Mouse (Mus musculus): ENCODE measurements around the gene Jarid2. TPM values are rescaled to one million over a fixed set of nuclear protein-coding genes. Genes with fewer than 3 reads are reported as not detected.

Jarid2 gene
- polyA plus RNA-seq, 1 experiment from 2014 or later: 33.3 TPM

DNA sequence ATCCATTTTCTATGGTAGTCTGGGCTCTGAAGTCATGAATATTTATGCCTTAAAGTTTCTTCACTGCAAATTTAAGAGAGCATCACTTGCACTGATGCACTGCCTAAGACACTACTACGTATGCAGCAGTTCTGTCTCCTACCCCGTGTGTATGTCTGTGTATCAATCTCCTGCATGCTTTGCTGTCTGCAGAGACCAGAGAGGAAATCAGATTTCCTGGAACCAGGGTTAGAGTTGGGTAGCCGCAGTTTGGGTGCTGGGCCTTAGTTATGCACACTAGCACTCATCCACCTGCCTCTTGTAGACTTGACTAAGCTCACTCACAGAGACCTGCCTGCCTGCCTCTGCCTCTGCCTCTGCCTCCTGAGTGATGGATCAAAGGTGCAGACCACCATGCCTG, 33.8 kb downstream of the Jarid2 start:
- Histone ChIP-seq H3K4me1 (0 out of 2 replicates have a peak, but pooled peaks cover 7% of the 10 kb centered on the region), H3K4me3 (no peak overlapping the region), H3K27me3 (no peaks in the 10 kb centered on the region), H3K36me3 (no peaks in the 10 kb centered on the region), H3K9me3 (no peaks in the 10 kb centered on the region), H3K4me2 (no peak overlapping the region), H3K9ac (no peak overlapping the region), H3K27ac (no peak overlapping the region)
- 84% methylated on average over 3 of the region's 3 CpGs for WGBS
- ATAC-seq (ENCODE audit: insufficient number of reproducible peaks, low FRiP score, low TSS enrichment, low read depth): no peak

- no peaks in the 10 kb centered on the region for H3K27me3 ChIP-seq
- ATAC-seq (ENCODE audit: insufficient number of reproducible peaks, low FRiP score, low TSS enrichment, low read depth): no peak
- H3K4me2 ChIP-seq: no peak overlapping the region
- peaks cover 3% of the 10 kb centered on the region; the same call in 1 of the 2 replicates for H3K4me1 ChIP-seq
- H3K9me3 ChIP-seq: no peaks in the 10 kb centered on the region
- H3K9ac ChIP-seq: no peak overlapping the region
- no peak overlapping the region for H3K4me3 ChIP-seq
- H3K36me3 ChIP-seq: no peaks in the 10 kb centered on the region
- no peak overlapping the region for H3K27ac ChIP-seq
- 74% methylated on average over 6 of the region's 6 CpGs for WGBS
Observed at GRCm38 (mm10) chr13:44767751-44768150, 38.5 kb downstream of the Jarid2 start.

- Histone ChIP-seq H3K27ac (no peak overlapping the region), H3K9me3 (no peaks in the 10 kb centered on the region), H3K4me3 (no peak overlapping the region), H3K36me3 (no peaks in the 10 kb centered on the region), H3K27me3 (no peaks in the 10 kb centered on the region), H3K4me2 (no peak overlapping the region), H3K9ac (no peak overlapping the region), H3K4me1 (peaks cover 2% of the 10 kb centered on the region; the same call in 1 of the 2 replicates)
- ATAC-seq (ENCODE audit: insufficient number of reproducible peaks, low FRiP score, low TSS enrichment, low read depth): no peak
- WGBS: 67% methylated on average over 5 of the region's 5 CpGs
Observed at GRCm38 (mm10) chr13:44770808-44771605, 41.7 kb downstream of the Jarid2 start.

DNA sequence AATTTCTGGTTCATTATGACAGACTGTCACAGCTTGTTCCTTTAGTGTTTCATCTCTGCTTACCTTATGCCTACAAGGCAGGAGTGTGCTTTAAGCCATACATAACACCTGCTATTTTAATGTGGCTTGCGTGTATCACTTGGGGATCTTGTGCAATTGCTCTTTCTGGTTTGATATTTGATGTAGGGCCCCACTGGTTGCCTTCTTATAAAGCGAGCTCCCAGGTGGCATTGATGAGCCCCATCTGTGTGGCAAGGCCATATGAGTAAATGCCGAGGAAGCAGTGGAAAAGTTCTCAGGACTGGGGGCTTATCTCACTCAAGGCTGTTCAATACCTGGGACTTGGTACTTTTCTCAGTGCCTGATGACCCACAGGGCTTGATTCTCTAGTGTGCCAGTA, 43.5 kb downstream of the Jarid2 start:
- no peak for ATAC-seq (ENCODE audit: insufficient number of reproducible peaks, low FRiP score, low TSS enrichment, low read depth)
- H3K27me3 ChIP-seq: no peaks in the 10 kb centered on the region
- H3K4me3 ChIP-seq: no peak overlapping the region
- H3K4me1 ChIP-seq: peaks cover 2% of the 10 kb centered on the region; the same call in 1 of the 2 replicates
- H3K27ac ChIP-seq: no peak overlapping the region
- no peaks in the 10 kb centered on the region for H3K9me3 ChIP-seq
- 74% methylated on average over 3 of the region's 3 CpGs for WGBS
- no peak overlapping the region for H3K9ac ChIP-seq
- H3K36me3 ChIP-seq: no peaks in the 10 kb centered on the region
- H3K4me2 ChIP-seq: no peak overlapping the region

DNA sequence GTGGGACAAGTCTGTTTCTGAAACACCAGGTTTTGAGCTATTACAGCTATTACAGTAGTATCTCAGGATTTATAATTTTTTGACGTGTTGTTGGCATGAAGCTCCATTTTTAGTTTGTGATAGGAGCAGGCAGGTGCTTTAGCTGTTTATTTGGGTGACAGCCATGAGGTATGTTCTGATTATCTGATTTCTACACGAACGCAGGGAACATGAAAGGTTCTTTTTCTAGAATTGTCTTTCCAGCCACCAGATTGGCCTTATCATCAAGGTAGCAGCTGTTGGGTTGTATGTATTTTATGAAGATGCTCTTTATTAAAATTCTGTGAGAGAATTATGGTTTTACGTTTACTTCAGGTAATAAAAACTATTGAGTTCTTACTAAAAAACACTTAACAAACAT, 45.1 kb downstream of the Jarid2 start:
- H3K27me3 ChIP-seq: no peaks in the 10 kb centered on the region
- no peaks in the 10 kb centered on the region for H3K9me3 ChIP-seq
- no peak for ATAC-seq (ENCODE audit: insufficient number of reproducible peaks, low FRiP score, low TSS enrichment, low read depth)
- no peak overlapping the region for H3K4me2 ChIP-seq
- H3K4me1 ChIP-seq: peaks cover 2% of the 10 kb centered on the region; the same call in 1 of the 2 replicates
- H3K27ac ChIP-seq: no peak overlapping the region
- WGBS: 78% methylated on average over 4 of the region's 4 CpGs
- no peak overlapping the region for H3K4me3 ChIP-seq
- H3K9ac ChIP-seq: no peak overlapping the region
- H3K36me3 ChIP-seq: no peaks in the 10 kb centered on the region

DNA sequence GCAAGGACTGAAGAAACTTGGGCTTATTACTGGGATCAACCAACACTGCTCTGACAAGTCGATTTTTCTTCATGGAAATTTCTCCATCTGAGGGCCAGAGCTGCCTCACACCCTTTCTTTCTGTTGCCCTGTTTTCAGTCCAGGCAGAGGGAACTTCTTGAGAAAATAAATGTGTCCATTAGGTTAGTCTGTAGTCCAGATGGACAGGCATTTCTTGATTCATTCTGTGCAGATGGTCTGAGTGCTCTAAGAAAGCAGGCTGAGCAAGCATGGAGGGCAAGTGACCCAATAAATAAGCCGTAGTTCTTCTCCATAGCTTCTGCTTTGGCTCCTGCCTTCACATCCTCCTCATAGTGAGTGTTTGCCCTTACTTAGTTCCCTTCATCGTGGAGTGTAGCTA, 46.1 kb downstream of the Jarid2 start:
- Histone ChIP-seq H3K27me3 (no peaks in the 10 kb centered on the region), H3K27ac (no peak overlapping the region), H3K4me2 (no peak overlapping the region), H3K9ac (no peak overlapping the region), H3K9me3 (no peaks in the 10 kb centered on the region), H3K36me3 (no peaks in the 10 kb centered on the region), H3K4me1 (peaks cover 5% of the 10 kb centered on the region; the same call in 1 of the 2 replicates), H3K4me3 (no peak overlapping the region)
- 83% methylated on average over 3 of the region's 3 CpGs for WGBS
- ATAC-seq (ENCODE audit: insufficient number of reproducible peaks, low FRiP score, low TSS enrichment, low read depth): no peak

DNA sequence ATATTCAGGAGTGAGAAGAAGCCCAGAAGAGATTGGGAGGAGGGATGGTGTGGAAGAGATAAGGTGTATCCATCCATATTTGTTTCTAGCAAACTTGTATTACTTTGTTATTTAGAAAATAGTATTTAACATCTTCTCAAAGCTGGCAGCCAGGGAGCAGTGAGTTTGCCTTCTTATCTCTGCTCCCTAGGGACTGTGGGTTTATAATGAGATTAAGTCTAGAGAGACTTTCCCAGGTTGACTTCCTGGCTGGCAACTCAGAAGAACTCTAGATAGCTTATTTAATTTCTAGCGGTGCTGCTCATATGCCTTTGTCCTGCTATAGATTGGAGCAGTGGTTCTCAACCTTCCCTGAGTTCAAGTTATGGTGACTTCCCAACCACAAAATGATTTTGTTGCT, 51.2 kb downstream of the Jarid2 start:
- H3K4me1 ChIP-seq: peaks cover 6% of the 10 kb centered on the region; the same call in 1 of the 2 replicates

DNA sequence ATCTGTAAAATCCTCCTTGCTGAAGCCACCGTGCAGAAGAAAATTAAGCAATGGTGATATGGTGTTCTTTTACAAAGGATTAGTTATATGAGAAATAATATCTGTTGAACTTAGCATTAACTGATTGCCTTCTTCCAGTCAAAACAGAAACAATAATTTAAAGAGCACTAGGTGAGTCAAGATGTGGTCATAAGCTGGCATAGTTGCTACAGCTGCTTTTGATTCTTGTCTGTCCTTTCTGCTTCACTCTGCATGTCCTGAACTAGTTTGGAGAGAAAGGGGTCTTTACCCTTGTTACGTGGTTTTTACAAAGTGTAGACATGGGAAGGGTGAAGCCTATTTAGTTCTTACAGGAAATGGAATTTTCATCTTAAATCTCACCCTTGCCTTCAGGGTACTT, 51.9 kb downstream of the Jarid2 start:
- 46% methylated on average over 2 of the region's 2 CpGs for WGBS
- H3K4me3 ChIP-seq: no peak overlapping the region

More for the DNA sequence above, 51.2 kb downstream of the Jarid2 start:
- Histone ChIP-seq H3K27me3 (no peaks in the 10 kb centered on the region), H3K9ac (no peak overlapping the region), H3K36me3 (no peaks in the 10 kb centered on the region), H3K4me2 (no peak overlapping the region), H3K4me3 (no peak overlapping the region), H3K9me3 (no peaks in the 10 kb centered on the region), H3K27ac (no peak overlapping the region)
- 77% methylated on average over 1 of the region's 1 CpGs for WGBS
- no peak for ATAC-seq (ENCODE audit: insufficient number of reproducible peaks, low FRiP score, low TSS enrichment, low read depth)

DNA sequence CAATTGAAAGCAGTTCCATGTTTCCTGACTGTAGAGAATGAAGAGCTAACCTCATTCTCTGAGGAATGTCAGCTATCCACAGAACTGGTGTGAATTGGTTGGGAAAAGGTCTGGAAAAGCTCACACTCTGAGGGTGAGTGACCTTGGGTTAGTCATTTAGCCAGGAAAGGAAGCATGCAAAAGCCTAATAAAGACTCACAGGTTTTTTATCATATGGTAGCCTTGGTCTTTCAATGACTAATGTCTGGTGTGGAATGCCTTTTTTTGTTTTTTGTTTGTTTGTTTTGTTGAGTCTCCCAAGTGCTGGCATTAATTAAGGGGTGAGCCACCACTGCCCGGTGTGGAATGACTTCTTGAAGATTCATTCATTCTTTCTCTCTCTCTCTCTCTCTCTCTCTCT, 55.3 kb downstream of the Jarid2 start:
- Histone ChIP-seq H3K27me3 (no peaks in the 10 kb centered on the region), H3K9me3 (no peaks in the 10 kb centered on the region), H3K36me3 (no peaks in the 10 kb centered on the region), H3K4me3 (no peak overlapping the region), H3K9ac (no peak overlapping the region), H3K27ac (no peak overlapping the region), H3K4me1 (peaks cover 27% of the 10 kb centered on the region), H3K4me2 (no peak overlapping the region)
- ATAC-seq (ENCODE audit: insufficient number of reproducible peaks, low FRiP score, low TSS enrichment, low read depth): no peak
- WGBS: 64% methylated on average over 1 of the region's 1 CpGs

More for the DNA sequence above, 51.9 kb downstream of the Jarid2 start:
- H3K9ac ChIP-seq: no peak overlapping the region
- H3K27ac ChIP-seq: no peak overlapping the region
- H3K9me3 ChIP-seq: no peaks in the 10 kb centered on the region
- H3K36me3 ChIP-seq: no peaks in the 10 kb centered on the region
- H3K27me3 ChIP-seq: no peaks in the 10 kb centered on the region
- H3K4me2 ChIP-seq: no peak overlapping the region
- peaks cover 8% of the 10 kb centered on the region for H3K4me1 ChIP-seq
- no peak for ATAC-seq (ENCODE audit: insufficient number of reproducible peaks, low FRiP score, low TSS enrichment, low read depth)

DNA sequence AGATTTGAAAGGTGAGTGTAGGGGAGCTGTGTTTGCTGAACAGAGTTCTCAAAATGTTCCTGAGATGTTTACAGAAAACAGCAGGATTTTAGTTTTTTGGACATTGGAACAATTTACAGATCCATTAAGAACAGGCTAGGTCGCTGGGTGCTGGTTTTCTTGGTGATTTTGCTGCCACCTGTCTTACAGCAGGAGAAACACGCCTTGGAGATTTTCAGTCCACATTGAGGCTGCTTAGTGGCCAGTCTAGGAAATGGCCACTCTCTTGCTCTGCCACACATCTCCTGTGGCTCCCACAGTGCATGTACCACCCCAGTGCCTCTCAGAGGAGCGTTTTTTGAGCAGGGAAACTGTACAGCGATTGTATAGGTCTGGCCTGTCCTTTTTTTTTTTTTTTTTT, 57.0 kb downstream of the Jarid2 start:
- Histone ChIP-seq H3K4me2 (no peak overlapping the region), H3K4me3 (no peak overlapping the region), H3K4me1 (peaks cover 30% of the 10 kb centered on the region), H3K9ac (no peak overlapping the region), H3K36me3 (no peaks in the 10 kb centered on the region), H3K9me3 (no peaks in the 10 kb centered on the region), H3K27ac (no peak overlapping the region), H3K27me3 (no peaks in the 10 kb centered on the region)
- 24% methylated on average over 4 of the region's 4 CpGs for WGBS
- no peak for ATAC-seq (ENCODE audit: insufficient number of reproducible peaks, low FRiP score, low TSS enrichment, low read depth)

DNA sequence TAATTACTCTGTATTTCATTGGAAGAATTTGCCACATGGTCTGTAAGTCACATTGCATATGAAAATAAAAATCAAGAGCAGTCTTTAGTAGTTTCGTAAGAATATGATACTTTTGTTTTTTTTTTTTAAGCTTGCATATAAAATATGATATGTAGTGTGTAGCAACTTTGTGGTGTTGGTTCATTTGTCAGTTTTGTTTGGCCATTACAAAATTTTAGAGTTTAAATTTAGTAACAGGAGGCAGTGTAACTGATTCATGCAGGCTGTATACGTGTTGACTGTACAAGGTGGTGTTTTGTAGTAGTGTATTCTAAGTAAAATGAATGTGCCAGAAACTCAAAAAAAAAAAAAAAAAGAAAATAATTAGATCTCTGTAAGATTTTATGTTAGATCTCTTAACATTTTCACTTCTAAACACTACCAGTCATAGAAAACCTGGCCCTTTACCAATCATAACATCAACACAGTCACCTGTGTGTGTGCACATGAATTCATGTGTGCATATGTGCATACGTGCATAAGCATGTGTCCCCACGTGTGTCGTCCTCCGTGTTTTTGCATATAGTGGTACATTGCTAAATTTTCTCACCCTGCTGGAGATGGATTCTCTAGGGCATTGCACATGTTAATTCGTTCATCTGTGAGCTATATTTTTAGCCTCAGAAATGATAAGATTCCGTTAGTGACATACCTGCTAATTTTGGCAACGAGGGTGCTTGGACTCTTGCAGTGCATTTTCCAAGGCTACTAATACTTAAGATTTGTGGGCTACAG, 59.3 kb downstream of the Jarid2 start:
- no peak for ATAC-seq (ENCODE audit: insufficient number of reproducible peaks, low FRiP score, low TSS enrichment, low read depth)
- Histone ChIP-seq H3K36me3 (no peaks in the 10 kb centered on the region), H3K27me3 (no peaks in the 10 kb centered on the region), H3K4me2 (no peak overlapping the region), H3K27ac (no peak overlapping the region), H3K4me1 (peaks cover 46% of the 10 kb centered on the region), H3K4me3 (no peak overlapping the region), H3K9me3 (no peaks in the 10 kb centered on the region), H3K9ac (no peak overlapping the region)
- 72% methylated on average over 9 of the region's 9 CpGs for WGBS

DNA sequence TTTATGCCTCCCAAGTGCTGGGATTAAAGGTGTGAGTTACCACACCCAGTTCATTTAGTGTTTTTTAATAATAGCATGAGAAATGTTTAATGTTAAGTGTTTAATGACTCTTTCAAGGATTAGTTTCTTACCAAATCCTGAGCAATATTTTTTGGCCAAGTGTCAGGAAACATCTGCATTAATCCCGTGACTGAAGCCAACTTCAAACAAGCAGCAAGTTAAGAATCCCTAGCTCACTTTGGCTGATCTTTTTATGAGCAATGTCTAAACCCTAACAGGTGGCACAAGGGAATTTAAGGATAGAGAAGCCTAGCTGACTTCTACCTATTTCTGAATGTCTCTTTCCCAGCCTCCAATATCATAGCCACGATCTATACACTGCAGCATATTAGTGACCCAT, 60.7 kb downstream of the Jarid2 start:
- Histone ChIP-seq H3K27ac (no peak overlapping the region), H3K9me3 (no peaks in the 10 kb centered on the region), H3K36me3 (no peaks in the 10 kb centered on the region), H3K9ac (no peak overlapping the region), H3K27me3 (no peaks in the 10 kb centered on the region), H3K4me3 (no peak overlapping the region), H3K4me2 (no peak overlapping the region), H3K4me1 (peaks cover 50% of the 10 kb centered on the region)
- WGBS: 38% methylated on average over 2 of the region's 2 CpGs
- no peak for ATAC-seq (ENCODE audit: insufficient number of reproducible peaks, low FRiP score, low TSS enrichment, low read depth)
